Mouse (Mus musculus): ENCODE results near the gene Nisch.

The Nisch gene

GRCm38 (mm10) chr14:31166827-31167226 lies 49.9 kb downstream of the Nisch start:
- ATAC-seq (ENCODE audit: insufficient number of reproducible peaks, low FRiP score, low TSS enrichment) = no peak

DNA sequence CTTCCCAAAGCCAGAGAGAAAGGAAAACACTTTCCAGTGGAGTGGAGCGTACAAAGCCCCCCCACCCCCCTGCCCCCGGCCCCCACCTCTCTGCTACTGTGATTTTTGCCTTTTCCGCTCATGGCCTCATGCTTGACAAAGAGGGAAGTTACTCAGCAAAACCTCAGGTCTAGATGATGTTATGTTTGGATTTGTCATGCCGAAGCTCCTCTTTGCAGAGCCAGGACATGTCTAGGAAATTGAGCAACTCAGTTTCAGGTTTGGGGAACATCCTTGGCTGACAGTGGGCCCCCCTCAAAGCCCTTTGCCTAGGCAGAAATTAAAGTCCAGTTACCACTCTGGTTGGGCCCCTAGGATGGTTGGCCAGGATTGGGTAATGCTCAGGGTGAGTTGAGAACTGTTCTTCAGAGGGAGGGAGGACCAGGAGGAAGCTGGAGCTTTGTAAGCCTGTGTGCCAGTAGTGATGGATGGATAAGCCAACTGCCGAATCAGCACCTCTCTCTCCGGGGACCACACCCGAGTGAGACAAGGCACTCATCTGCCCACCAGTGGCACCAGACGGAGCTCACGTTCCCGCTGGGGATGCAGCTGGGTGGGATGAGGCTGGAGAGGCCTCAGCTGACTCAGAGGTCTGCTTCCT lies 50.6 kb downstream of the Nisch start:
- ATAC-seq (ENCODE audit: insufficient number of reproducible peaks, low FRiP score, low TSS enrichment) = no peak

DNA sequence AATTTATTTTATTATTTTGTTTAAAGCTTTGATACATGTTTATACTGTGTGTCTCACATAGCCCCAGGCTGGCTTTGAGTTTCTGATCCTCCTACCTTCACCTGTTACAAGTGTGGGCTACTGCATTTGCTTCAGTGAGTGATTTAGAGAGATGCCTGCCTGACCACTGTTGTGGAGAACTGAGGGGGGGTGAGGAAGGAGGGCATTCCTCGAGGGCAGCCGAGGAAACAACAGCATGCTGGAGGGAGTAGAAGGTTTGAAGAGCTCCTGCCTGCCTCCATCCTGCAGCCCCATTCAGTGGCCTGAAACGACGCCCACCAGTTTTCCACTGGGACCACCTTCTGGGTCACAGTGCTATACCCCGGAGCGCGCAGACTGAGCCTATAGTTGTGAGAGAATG lies 51.3 kb downstream of the Nisch start:
- ATAC-seq (ENCODE audit: insufficient number of reproducible peaks, low FRiP score, low TSS enrichment) = no peak

GRCm38 (mm10) chr14:31165010-31165409 lies 51.7 kb downstream of the Nisch start:
- no peak for ATAC-seq (ENCODE audit: insufficient number of reproducible peaks, low FRiP score, low TSS enrichment)

- peak; percentile 37 for ATAC-seq (ENCODE audit: insufficient number of reproducible peaks, low FRiP score, low TSS enrichment)
Measured at GRCm38 (mm10) chr14:31164067-31164466, 52.7 kb downstream of the Nisch start.

GRCm38 (mm10) chr14:31161638-31162037 lies 55.1 kb downstream of the Nisch start:
- ATAC-seq (ENCODE audit: insufficient number of reproducible peaks, low FRiP score, low TSS enrichment) = no peak

- no peak for ATAC-seq (ENCODE audit: insufficient number of reproducible peaks, low FRiP score, low TSS enrichment)
Measured at GRCm38 (mm10) chr14:31161191-31161590, 55.6 kb downstream of the Nisch start.

DNA sequence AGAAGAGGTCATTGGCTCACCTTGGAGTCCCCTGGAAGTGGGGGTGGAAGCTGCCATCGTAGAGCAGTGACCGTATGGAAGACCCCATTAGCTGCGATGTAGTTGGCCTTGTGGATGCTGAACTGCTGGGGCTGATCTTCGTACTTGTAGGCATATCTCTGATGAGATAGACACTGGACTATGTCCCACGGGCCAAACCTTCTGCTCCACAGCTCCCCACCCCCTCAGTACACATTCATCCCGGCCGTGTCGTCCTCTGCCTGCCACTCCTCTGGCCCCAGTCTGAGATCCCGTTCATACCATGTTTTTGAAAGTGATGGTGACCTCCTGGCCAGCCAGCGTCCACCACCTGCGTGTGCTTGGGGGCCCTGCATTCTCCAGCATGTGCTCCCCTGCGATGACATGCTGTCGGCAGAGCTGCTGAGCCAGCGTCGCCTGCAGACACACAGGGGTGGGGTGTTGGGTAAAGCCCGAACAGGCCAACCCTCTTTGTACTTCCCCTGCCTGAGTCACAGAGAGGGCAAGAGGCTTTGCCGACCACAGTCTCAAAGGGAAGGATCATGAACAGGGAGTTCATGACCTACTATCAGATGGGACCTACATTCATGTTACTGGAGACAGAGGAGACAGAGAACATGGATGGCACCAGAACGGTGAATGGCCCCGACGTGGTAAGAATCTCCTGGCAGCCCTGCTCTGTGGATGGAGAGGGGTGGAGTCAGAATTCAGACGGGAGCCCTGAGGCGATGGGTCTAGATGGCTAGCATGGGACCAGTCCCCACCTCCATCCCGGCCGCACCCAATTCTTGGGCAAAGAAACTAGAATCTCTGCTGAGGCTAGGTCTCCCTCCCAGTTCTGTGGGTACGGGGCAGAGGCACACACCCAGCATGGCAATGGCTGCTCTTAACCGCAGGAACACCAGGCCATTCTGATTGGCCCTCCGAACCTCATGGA lies 56.3 kb downstream of the Nisch start:
- no peak for ATAC-seq (ENCODE audit: insufficient number of reproducible peaks, low FRiP score, low TSS enrichment)

- no peak for ATAC-seq (ENCODE audit: insufficient number of reproducible peaks, low FRiP score, low TSS enrichment)
Measured at GRCm38 (mm10) chr14:31145694-31146093, 71.1 kb downstream of the Nisch start.

DNA sequence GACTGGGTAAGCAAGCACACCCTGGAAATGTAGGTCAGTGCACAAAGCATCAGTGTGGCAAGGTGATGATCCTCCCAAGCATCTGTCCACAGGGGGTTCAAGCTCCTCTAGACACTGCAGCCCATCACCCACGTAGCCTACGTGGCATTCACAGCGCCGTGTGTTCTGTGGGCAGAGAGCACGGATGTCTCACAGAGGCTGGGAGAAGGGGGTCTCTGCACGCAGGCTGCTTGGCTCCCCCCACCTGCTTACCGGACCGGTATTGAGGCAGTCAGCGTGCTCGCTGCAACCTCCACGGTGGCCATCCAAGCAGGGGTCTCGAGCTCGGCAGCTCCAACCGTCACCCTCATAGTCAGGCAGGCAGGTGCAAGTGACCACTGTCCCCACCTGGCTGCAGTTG lies 75.7 kb downstream of the Nisch start:
- no peak for ATAC-seq (ENCODE audit: insufficient number of reproducible peaks, low FRiP score, low TSS enrichment)

DNA sequence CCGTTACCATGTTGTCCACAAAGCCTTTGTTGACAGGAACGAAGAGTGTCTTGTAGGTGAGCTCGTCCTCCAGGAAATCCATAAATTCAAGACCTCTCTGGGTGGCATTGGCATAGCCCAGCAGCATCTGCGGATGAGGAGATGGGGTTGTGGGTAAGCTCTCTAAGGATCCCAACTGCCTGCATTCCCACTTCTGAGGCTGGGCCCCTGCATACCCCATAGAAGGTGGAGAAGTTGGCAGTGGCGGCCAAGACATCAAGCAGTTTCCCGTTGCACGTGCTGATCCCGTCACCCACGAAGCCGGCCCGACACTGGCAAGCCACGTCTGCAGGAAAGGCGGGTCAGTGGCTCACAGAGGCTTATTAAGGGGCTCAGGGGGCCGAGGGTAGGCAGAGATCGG lies 76.6 kb downstream of the Nisch start:
- no peak for ATAC-seq (ENCODE audit: insufficient number of reproducible peaks, low FRiP score, low TSS enrichment)

DNA sequence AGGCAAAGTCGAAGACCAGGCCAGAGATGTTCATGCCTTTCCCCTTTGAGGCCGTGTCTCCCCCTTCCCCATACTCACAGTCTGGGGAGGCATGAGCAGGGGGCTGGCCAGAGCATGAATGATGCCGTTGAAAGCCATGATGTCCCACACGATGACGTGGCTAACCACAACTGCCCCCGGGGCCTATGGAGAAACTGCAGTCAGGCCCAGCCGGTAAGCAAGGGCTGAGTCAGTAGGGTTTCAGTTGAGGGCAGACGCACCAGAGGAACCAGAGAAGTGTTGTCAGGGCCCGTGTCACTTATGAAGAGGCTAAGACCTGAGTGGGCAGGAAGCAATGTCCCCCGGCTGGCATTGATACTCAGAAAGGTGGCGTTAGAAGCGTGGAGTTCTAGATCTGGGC lies 77.1 kb downstream of the Nisch start:
- ATAC-seq (ENCODE audit: insufficient number of reproducible peaks, low FRiP score, low TSS enrichment) = no peak

DNA sequence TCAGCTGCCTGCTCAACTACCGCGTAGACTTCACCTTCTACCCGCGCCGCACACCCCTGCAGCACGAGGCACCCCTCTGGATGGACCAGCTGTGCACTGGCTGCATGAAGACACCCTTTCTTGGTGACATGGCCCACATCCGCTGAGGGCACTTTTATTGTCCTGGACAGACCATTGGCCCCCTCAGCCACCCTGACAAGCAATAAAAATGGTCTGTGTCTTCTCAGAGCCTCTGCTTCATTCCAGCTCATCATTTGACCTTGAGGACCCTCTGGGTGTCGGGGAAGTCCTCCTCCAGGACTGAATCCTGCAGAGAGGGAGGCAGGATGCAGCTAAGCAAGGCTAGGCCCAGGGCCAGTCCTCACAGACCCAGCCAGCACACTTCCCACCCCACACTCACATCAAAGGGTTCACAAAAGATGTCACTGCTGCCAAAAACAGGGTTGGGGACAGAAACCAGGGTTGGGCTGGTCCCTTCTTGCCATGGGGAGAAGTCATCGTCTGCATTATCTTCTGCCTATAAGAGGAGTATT lies 77.8 kb downstream of the Nisch start:
- ATAC-seq (ENCODE audit: insufficient number of reproducible peaks, low FRiP score, low TSS enrichment) = no peak

DNA sequence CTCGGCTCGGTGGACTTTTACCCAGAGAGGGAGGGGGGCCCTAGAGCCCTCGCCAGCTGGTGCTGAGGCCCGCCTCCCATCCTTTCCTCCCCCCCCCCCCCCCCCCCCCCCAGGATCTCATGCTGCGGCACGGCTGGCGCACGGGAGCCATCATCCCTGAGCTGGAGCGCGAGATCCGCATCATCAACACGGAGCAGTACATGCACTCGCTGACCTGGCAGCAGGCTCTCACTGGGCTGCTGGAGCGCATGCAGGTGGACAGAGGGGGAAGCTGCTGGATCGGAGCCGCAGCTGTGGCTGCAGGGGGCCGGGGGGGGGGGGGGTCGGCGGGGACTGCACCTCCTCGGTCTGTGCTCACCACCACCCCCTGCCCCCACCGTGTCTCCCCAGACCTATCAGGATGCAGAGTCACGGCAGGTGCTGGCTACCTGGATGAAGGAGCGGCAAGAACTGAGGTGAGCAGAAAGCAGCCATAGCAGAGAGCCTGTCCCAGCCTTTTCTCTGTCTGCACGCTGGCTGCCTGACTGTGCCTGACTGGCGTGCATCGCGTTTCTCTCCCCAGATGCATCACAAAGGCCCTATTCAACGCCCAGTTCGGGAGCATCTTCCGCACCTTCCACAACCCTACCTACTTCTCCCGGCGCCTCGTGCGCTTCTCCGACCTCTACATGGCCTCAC lies 78.4 kb downstream of the Nisch start:
- ATAC-seq (ENCODE audit: insufficient number of reproducible peaks, low FRiP score, low TSS enrichment) = no peak

DNA sequence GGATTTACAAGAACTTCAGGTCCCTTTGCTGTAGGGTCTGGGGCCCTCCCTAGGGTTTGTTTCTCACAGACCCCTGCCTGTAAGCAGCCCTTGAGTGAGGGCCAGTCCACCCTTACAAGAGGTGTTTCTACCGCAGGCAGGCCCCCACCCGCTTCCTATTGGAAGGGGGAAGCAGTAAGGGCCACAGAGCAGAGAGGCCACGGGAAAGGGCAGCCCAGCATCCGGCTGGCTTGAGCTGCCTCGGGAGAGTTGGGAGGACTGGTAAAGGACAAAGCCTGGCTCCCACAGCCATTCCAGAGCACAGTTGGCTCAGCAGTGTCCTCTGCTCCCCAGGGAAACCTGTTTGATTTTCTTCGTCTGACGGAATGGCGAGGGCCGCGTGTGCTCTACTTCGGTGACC lies 79.0 kb downstream of the Nisch start:
- no peak for ATAC-seq (ENCODE audit: insufficient number of reproducible peaks, low FRiP score, low TSS enrichment)

DNA sequence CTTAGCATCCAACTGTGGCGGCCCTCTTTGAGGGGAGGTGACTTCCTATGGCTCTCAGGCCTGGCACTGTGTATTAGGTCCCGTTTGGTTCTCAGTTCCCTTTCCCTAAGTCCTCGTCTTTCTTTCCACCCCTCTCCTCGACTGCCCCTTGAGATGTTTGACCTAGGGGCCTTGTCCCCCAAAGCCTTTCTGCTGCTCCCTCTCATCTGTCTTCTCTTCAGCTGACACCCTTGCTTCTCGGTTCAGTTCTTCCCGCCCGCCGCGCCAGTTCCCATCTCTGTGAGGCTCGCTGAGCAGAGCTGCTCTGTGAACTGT lies 79.5 kb downstream of the Nisch start:
- no peak for ATAC-seq (ENCODE audit: insufficient number of reproducible peaks, low FRiP score, low TSS enrichment)

- ATAC-seq (ENCODE audit: insufficient number of reproducible peaks, low FRiP score, low TSS enrichment) = no peak
Measured at GRCm38 (mm10) chr14:31136411-31137280, 80.1 kb downstream of the Nisch start.

DNA sequence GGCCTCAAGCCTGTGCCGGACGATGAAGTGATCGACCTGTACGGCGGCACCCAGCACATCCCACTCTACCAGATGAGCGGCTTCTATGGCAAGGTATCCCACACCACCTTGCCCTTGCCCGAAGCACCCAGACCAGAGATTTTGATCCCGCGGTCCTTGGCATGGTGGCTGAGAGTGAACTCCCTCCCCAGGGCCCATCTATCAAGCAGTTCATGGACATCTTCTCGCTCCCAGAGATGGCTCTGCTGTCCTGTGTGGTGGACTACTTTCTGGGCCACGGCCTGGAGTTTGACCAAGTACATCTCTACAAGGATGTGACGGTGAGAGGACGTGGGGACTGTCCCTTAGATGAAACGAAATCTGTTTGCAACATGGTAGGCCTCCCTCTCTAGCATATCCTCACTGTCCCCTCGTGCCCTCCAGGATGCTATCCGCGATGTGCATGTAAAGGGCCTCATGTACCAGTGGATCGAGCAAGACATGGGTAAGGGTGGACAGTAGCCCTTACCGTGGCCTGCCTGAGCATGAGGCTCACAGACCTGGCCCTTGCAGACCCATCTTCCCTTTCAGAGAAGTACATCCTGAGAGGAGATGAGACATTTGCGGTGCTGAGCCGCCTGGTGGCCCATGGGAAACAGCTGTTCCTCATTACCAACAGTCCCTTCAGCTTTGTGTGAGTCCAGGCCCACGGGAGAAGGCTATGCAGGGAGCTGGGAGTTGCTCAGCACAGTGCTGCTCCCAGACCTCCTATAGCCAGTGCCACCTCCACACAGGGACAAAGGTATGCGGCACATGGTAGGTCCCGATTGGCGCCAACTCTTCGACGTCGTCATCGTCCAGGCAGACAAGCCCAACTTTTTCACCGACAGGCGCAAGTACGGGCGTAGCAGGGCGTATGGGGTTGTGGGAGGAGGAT lies 81.0 kb downstream of the Nisch start:
- no peak for ATAC-seq (ENCODE audit: insufficient number of reproducible peaks, low FRiP score, low TSS enrichment)
